Mouse (Mus musculus): ENCODE results near the gene Ranbp9.

Ranbp9 gene

DNA sequence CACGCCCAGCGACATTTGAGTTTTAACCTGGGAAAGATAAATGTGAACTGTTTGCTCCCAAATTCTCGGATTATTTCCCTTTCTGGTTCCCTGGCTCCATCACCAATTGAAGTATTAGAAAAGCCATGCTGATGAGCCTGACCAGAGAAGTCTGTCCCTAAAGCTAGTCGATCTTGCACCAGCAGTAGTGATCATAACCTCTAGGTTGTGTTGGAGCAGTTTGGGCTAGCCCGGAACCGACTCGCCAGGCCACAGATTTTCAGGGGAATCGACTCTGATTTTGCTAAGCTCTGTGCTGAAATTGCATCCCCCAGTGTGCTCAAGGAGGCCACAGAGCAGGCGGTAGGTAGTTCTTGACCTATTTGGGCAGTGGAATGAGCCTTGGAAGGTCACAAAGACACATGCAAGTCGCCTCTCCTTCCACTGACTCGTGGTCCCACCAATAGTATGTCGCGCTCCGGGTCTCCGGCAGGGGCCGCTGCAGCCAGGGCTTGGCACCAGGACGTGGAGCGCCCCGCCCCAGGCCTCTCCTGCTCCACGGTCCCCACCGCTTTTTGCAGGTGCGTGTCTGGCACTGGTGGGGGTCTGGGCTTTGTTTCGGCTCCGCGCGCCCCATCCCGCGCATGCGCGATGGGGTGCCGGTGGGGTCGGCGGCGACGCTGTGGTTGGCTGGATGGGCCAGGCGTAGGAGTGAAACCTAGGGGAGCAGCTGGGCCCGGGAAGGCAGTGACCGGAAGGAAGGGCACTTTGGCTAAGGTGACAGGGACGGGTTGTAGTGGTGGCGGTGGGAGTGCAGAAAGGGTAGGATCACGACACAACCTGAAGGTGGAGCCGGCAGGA lies 115.9 kb downstream of the Ranbp9 start, which contains the start of gene Sirt5:
Gene Sirt5 (plus strand): TSS at position 512 of the 840 bp plus-strand sequence.
- DNase-seq (ENCODE audit: low spot score), result peak; percentile 53

DNA sequence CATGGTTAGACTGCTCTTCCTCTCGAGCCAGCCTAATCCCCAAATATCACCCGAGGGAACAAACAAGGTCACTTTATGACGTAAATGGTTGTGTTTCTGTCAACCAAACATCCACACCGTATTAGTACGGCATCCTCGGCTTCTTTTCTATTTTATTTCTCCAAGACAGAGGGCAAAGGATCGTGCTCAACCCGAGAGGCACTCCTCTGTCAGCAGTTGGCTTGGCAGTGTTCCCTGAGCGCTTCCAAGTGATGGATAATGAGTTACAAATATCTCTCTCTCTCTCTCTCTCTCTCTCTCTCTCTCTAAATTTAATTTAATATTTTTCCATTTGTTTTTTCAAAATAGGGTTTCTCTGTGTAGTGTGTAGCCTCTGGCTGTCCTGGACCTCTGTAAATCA lies 118.7 kb downstream of the Ranbp9 start:
- no peak for DNase-seq (ENCODE audit: low spot score)

DNA sequence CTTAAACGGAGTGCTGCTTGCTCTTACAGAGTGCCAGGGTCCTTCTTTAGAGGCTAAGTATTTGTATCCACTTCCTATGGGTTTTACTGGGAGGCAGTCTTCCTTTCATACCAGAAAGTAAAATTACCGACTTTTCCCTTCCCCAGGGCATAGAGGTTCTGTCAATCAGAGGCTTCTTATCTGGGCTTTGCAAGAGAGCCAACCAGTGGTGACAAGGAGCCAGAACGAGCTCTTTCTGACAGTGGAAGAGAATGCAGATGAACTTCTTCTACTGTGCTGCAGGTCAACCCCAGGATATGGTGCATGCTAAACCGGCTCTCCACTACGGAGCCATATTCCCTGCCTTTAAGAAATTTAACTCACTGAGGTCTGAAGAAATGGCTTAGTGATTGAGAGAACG lies 120.5 kb downstream of the Ranbp9 start:
- DNase-seq (ENCODE audit: low spot score), result no peak

DNA sequence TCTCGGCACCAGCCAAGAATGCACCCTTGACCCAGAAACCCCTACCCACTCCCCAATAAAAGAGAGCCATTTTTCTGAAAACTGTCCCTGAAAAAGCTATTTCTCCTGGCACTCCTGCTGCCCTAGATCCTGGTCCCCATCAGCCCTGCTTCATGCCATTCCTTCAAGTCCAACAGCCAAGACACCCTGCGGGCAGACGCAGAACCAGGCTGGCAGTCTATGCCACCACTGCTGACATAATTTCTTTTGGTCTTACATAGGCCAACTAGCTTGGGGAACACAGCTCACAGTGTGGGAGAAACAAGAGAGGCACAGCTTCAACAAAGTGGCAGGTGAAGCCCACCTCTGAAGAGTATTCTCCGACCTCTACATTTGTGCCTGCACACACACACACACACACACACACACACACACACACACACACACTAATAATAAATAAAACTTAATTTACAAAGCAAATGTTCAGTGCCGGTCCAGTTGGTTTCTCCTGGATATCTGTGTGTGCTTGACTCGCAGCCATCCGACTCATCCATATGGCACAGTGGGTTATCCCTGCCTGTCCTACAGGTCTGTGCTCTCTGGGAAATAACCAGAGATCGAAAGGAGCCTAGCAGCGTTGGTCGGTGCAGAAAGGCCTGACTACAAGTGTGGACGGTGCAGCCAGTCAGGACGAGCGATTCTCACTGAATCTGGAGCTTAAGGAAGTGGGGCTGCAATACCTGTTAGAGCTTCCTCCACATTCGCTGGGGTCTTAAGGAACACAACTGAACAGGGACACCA lies 124.5 kb downstream of the Ranbp9 start:
- DNase-seq (ENCODE audit: low spot score), result no peak

DNA sequence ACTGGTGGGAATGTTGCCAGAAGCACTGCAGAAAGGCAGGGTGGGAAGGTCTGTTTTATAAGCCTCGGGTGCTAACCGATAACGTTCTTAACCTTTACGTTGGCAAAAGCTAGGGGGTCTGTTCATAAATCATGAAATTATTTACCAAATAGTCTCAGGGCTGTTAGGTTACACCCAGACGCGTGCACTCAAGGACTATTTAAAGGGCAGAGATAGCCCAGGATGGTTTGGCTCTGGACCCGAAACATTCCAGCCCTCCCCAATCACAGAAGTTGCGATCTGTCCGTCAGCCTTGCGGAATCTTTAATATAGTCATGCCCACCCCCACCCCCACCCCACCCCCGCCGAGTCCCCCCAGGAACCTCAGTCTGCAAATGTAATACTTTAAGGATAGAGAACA lies 126.7 kb downstream of the Ranbp9 start:
- DNase-seq (ENCODE audit: low spot score), result no peak

DNA sequence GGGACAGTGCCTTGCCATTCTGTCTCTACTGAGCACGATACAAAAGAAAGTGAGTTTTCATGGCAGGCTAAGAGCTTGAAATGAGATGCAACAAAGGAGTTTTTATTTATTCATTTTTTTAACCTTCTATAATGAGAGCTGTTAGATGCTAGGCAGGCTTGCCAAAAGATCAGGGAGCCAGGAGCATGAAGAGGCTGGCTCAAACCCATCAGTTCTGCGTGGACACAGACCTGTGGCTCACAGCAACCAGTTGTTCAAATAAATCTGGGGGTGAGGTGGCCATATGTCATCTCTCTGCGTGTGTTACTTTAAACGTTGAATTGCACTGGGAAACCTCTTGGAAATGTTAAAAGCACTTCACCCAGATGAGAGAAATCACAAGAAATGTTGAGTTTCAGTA lies 127.7 kb downstream of the Ranbp9 start:
- DNase-seq (ENCODE audit: low spot score), result no peak

All from urinary bladder, postnatal 10 days (tissue).